Mouse (Mus musculus): ENCODE results near the gene Dync2li1.

Gene Dync2li1

GRCm38 (mm10) chr17:84685286-84685685, 59.0 kb downstream of the Dync2li1 start:
- no peak for DNase-seq (ENCODE audit: low read depth)

GRCm38 (mm10) chr17:84687994-84688393, 61.7 kb downstream of the Dync2li1 start:
- DNase-seq (ENCODE audit: low read depth), result no peak

- no peak for DNase-seq (ENCODE audit: low read depth)
Measured at GRCm38 (mm10) chr17:84688834-84689233, 62.5 kb downstream of the Dync2li1 start.

GRCm38 (mm10) chr17:84689316-84689715, 63.0 kb downstream of the Dync2li1 start:
- no peak for DNase-seq (ENCODE audit: low read depth)

- DNase-seq (ENCODE audit: low read depth), result no peak
Measured at GRCm38 (mm10) chr17:84690111-84690510, 63.8 kb downstream of the Dync2li1 start.

GRCm38 (mm10) chr17:84693741-84694140, 67.4 kb downstream of the Dync2li1 start:
- DNase-seq (ENCODE audit: low read depth), result no peak

- DNase-seq (ENCODE audit: low read depth), result no peak
Measured at GRCm38 (mm10) chr17:84696537-84696936, 70.2 kb downstream of the Dync2li1 start.

GRCm38 (mm10) chr17:84698727-84699126, 72.4 kb downstream of the Dync2li1 start:
- peak; percentile 53 for DNase-seq (ENCODE audit: low read depth)
